Mouse (Mus musculus): Measurements from ENCODE around the gene Lrrfip1. TPM values are rescaled to one million over a fixed set of nuclear protein-coding genes. Genes with fewer than 3 reads are reported as not detected.

Gene Lrrfip1
- total and polyA plus RNA-seq, 2 experiments from 2014 or later = 52.4 to 62.0 TPM

- Histone ChIP-seq H3K27me3 (ENCODE audit: insufficient read depth, low read length) (no peaks in the 10 kb centered on the region), H3K4me1 (ENCODE audit: insufficient read depth) (no peaks in the 10 kb centered on the region), H3K36me3 (ENCODE audit: insufficient read depth) (peaks cover 6% of the 10 kb centered on the region; the same call in 1 of the 2 replicates), H3K9ac (no peak overlapping the region), H3K9me3 (ENCODE audit: low read length) (no peaks in the 10 kb centered on the region), H3K4me2 (ENCODE audit: low read depth) (no peak overlapping the region), H3K27ac (ENCODE audit: low read depth, low read length) (no peak overlapping the region), H3K4me3 (ENCODE audit: low read depth, low read length) (no peak overlapping the region)
- no peak for TF ChIP-seq CTCF (IDR thresholded peaks at IDR 0.05; ENCODE audit: low read depth)
- no peak for ATAC-seq
- 91% methylated on average over 8 of the region's 8 CpGs for whole genome bisulfite sequencing
- no peak for DNase-seq
These were observed 79.4 kb downstream of the Lrrfip1 start for GRCm38 (mm10) chr1:91077980-91078379.

GRCm38 (mm10) chr1:91079740-91080422, 81.3 kb downstream of the Lrrfip1 start:
- Histone ChIP-seq H3K27ac (ENCODE audit: low read depth, low read length) (no peak overlapping the region), H3K36me3 (ENCODE audit: insufficient read depth) (peaks cover 6% of the 10 kb centered on the region; the same call in 1 of the 2 replicates), H3K4me1 (ENCODE audit: insufficient read depth) (no peaks in the 10 kb centered on the region), H3K4me3 (ENCODE audit: low read depth, low read length) (no peak overlapping the region), H3K4me2 (ENCODE audit: low read depth) (no peak overlapping the region), H3K9me3 (ENCODE audit: low read length) (no peaks in the 10 kb centered on the region), H3K27me3 (ENCODE audit: insufficient read depth, low read length) (no peaks in the 10 kb centered on the region), H3K9ac (no peak overlapping the region)
- TF ChIP-seq CTCF (IDR thresholded peaks at IDR 0.05; ENCODE audit: low read depth) = no peak
- ATAC-seq = no peak
- no peak for DNase-seq
- 92% methylated on average over 10 of the region's 10 CpGs for WGBS

- H3K4me1 ChIP-seq (ENCODE audit: insufficient read depth) = no peaks in the 10 kb centered on the region
- no peak overlapping the region for H3K4me3 ChIP-seq (ENCODE audit: low read depth, low read length)
- peaks cover 6% of the 10 kb centered on the region; the same call in 1 of the 2 replicates for H3K36me3 ChIP-seq (ENCODE audit: insufficient read depth)
- ATAC-seq = no peak
- 90% methylated on average over 7 of the region's 7 CpGs for WGBS
- H3K27ac ChIP-seq (ENCODE audit: low read depth, low read length) = no peak overlapping the region
- DNase-seq = no peak
- TF ChIP-seq CTCF (IDR thresholded peaks at IDR 0.05; ENCODE audit: low read depth) = no peak
- no peaks in the 10 kb centered on the region for H3K9me3 ChIP-seq (ENCODE audit: low read length)
- H3K27me3 ChIP-seq (ENCODE audit: insufficient read depth, low read length) = no peaks in the 10 kb centered on the region
- H3K4me2 ChIP-seq (ENCODE audit: low read depth) = no peak overlapping the region
- no peak overlapping the region for H3K9ac ChIP-seq
These were observed 81.8 kb downstream of the Lrrfip1 start for GRCm38 (mm10) chr1:91080423-91080749.

GRCm38 (mm10) chr1:91084374-91084773, 85.8 kb downstream of the Lrrfip1 start:
- H3K4me1 ChIP-seq (ENCODE audit: insufficient read depth) = no peaks in the 10 kb centered on the region
- WGBS = 93% methylated on average over 8 of the region's 8 CpGs
- ATAC-seq = no peak

GRCm38 (mm10) chr1:91085009-91085408, 86.5 kb downstream of the Lrrfip1 start:
- no peaks in the 10 kb centered on the region; the same call in 1 of the 2 replicates for H3K36me3 ChIP-seq (ENCODE audit: insufficient read depth)
- no peaks in the 10 kb centered on the region for H3K4me1 ChIP-seq (ENCODE audit: insufficient read depth)
- H3K4me3 ChIP-seq (ENCODE audit: low read depth, low read length) = no peak overlapping the region
- H3K27ac ChIP-seq (ENCODE audit: low read depth, low read length) = no peak overlapping the region
- DNase-seq (no peak), ATAC-seq (no peak)
- H3K9me3 ChIP-seq (ENCODE audit: low read length) = no peaks in the 10 kb centered on the region
- H3K9ac ChIP-seq = no peak overlapping the region
- TF ChIP-seq CTCF (IDR thresholded peaks at IDR 0.05; ENCODE audit: low read depth) = no peak
- H3K4me2 ChIP-seq (ENCODE audit: low read depth) = no peak overlapping the region
- WGBS = 76% methylated on average over 10 of the region's 10 CpGs
- no peaks in the 10 kb centered on the region for H3K27me3 ChIP-seq (ENCODE audit: insufficient read depth, low read length)

More at GRCm38 (mm10) chr1:91084374-91084773, 85.8 kb downstream of the Lrrfip1 start:
- Histone ChIP-seq H3K4me3 (ENCODE audit: low read depth, low read length) (no peak overlapping the region), H3K9me3 (ENCODE audit: low read length) (no peaks in the 10 kb centered on the region), H3K9ac (no peak overlapping the region), H3K27me3 (ENCODE audit: insufficient read depth, low read length) (no peaks in the 10 kb centered on the region), H3K27ac (ENCODE audit: low read depth, low read length) (no peak overlapping the region), H3K36me3 (ENCODE audit: insufficient read depth) (no peaks in the 10 kb centered on the region; the same call in 1 of the 2 replicates), H3K4me2 (ENCODE audit: low read depth) (no peak overlapping the region)
- DNase-seq = no peak
- no peak for TF ChIP-seq CTCF (IDR thresholded peaks at IDR 0.05; ENCODE audit: low read depth)

- Histone ChIP-seq H3K9me3 (ENCODE audit: low read length) (no peaks in the 10 kb centered on the region), H3K4me3 (ENCODE audit: low read depth, low read length) (no peak overlapping the region), H3K36me3 (ENCODE audit: insufficient read depth) (no peaks in the 10 kb centered on the region; the same call in 1 of the 2 replicates), H3K27ac (ENCODE audit: low read depth, low read length) (no peak overlapping the region), H3K27me3 (ENCODE audit: insufficient read depth, low read length) (no peaks in the 10 kb centered on the region), H3K9ac (no peak overlapping the region), H3K4me1 (ENCODE audit: insufficient read depth) (no peaks in the 10 kb centered on the region), H3K4me2 (ENCODE audit: low read depth) (no peak overlapping the region)
- ATAC-seq (no peak), DNase-seq (no peak)
- TF ChIP-seq CTCF (IDR thresholded peaks at IDR 0.05; ENCODE audit: low read depth) = no peak
- 44% methylated on average over 2 of the region's 2 CpGs for WGBS
These were observed 87.1 kb downstream of the Lrrfip1 start for GRCm38 (mm10) chr1:91085686-91086085.

- H3K27ac ChIP-seq (ENCODE audit: low read depth, low read length) = no peak overlapping the region
- TF ChIP-seq CTCF (IDR thresholded peaks at IDR 0.05; ENCODE audit: low read depth) = no peak
- no peak overlapping the region for H3K4me2 ChIP-seq (ENCODE audit: low read depth)
- no peak overlapping the region for H3K9ac ChIP-seq
- H3K4me1 ChIP-seq (ENCODE audit: insufficient read depth) = no peaks in the 10 kb centered on the region
- ATAC-seq (peak; percentile 66), DNase-seq (peak; percentile 17)
- 54% methylated on average over 3 of the region's 3 CpGs for WGBS
- H3K9me3 ChIP-seq (ENCODE audit: low read length) = no peaks in the 10 kb centered on the region
- no peaks in the 10 kb centered on the region; the same call in 1 of the 2 replicates for H3K36me3 ChIP-seq (ENCODE audit: insufficient read depth)
- H3K27me3 ChIP-seq (ENCODE audit: insufficient read depth, low read length) = no peaks in the 10 kb centered on the region
- no peak overlapping the region for H3K4me3 ChIP-seq (ENCODE audit: low read depth, low read length)
These were observed 87.8 kb downstream of the Lrrfip1 start for GRCm38 (mm10) chr1:91086325-91086724.
